Mouse (Mus musculus) bone marrow macrophage, adult 2 months (primary cell): Measurements from ENCODE around the gene Dclk1. TPM values are rescaled to one million over a fixed set of nuclear protein-coding genes. Genes with fewer than 3 reads are reported as not detected.
"Not testable (repeated sequence)": the region's sequence is repeated elsewhere in the genome, so short reads cannot be mapped to it uniquely, and the experiment has no call there.

Source experiments
- H3K27ac ChIP-seq: 2 replicates; pipeline ENCODE4 v1.5.1; 2012; ENCODE audit warnings: low read depth, low read length; ENCODE audit not compliant: insufficient read depth
- H3K4me1 ChIP-seq: 2 replicates; pipeline ENCODE4 v1.6.1; 2012; ENCODE audit warnings: low read length; ENCODE audit not compliant: control insufficient read depth, insufficient read depth
- H3K4me3 ChIP-seq: 2 replicates; pipeline ENCODE4 v1.5.1; 2012; ENCODE audit warnings: mild to moderate bottlenecking, low read length, moderate library complexity; ENCODE audit not compliant: insufficient read depth
- CTCF ChIP-seq: IDR thresholded peaks from 2 replicates; pipeline ENCODE4 v1.5.1; 2012; ENCODE audit warnings: low read depth, mild to moderate bottlenecking, low read length, moderate library complexity
- POLR2A ChIP-seq: IDR thresholded peaks from 2 replicates; pipeline ENCODE4 v1.6.1; 2012; ENCODE audit warnings: mild to moderate bottlenecking, low read depth, low read length, borderline replicate concordance
- polyA plus RNA-seq: library from polyadenylated mRNA; stranded (reverse); fragments of >200 nt; gene quantifications from 2 replicates; pipeline ENCODE4 v1.2.4, GENCODE M21; 2012; ENCODE audit not compliant: missing spikeins, insufficient read depth, insufficient read length

The Dclk1 gene
- polyA plus RNA-seq: 1.0 and 1.3 TPM in 2 replicates

DNA sequence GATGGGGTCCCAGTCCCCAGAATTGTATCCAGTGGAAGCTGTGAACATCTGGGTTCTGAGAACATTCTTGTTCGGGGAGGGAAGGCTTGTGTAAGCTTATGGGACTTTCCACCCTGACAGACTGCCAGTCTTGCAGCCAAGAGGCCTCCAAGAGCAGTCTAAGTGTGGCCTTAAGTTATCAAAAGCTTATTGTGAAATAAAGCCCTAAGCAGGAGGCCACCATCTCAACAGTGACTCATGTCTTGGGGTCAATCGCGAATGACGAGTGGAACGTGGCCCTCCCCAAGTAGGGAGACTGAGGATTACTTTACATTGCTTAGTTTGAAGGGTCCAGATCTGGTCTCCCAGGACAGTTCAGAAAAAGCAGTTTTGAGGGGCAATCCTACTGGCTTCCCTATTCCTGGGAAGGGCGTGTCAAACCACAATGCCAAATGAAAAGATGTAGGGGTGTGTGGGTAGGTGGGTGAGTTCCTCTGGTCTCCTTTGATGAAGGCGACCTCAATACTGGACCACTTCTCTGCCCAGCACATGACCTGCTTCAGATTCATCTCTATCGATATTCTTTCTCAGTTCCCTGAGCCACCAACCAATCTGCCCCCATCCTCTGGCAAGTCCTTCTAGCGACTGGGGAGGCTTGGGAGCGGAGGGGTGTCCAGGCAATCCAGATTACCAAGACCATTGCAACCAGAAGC, at the start of gene Dclk1:
Dclk1 (plus strand) TSS at position 635 of the 692 bp plus-strand sequence.
- Histone ChIP-seq H3K4me3 (peak within 1 kb of the TSS; percentile 43), H3K27ac (no peak within 1 kb of the TSS), H3K4me1 (peaks cover 7% of the 10 kb centered on the region)
- no peak for TF ChIP-seq CTCF
- no peak for TF ChIP-seq POLR2A

- Histone ChIP-seq H3K4me3 (no peak overlapping the region), H3K4me1 (no peaks in the 10 kb centered on the region), H3K27ac (no peak overlapping the region)
- TF ChIP-seq POLR2A: no peak
- TF ChIP-seq CTCF: no peak
Observed at GRCm38 (mm10) chr3:55193351-55193750, 48.8 kb upstream of the Dclk1 start.

GRCm38 (mm10) chr3:55194792-55195191, 47.4 kb upstream of the Dclk1 start:
- Histone ChIP-seq H3K4me3 (no peak overlapping the region), H3K4me1 (no peaks in the 10 kb centered on the region), H3K27ac (no peak overlapping the region)
- no peak for TF ChIP-seq POLR2A
- no peak for TF ChIP-seq CTCF

GRCm38 (mm10) chr3:55195581-55196327, 46.4 kb upstream of the Dclk1 start:
- TF ChIP-seq POLR2A (no peak), CTCF (no peak)
- Histone ChIP-seq H3K4me1 (no peaks in the 10 kb centered on the region), H3K27ac (no peak overlapping the region), H3K4me3 (no peak overlapping the region)

DNA sequence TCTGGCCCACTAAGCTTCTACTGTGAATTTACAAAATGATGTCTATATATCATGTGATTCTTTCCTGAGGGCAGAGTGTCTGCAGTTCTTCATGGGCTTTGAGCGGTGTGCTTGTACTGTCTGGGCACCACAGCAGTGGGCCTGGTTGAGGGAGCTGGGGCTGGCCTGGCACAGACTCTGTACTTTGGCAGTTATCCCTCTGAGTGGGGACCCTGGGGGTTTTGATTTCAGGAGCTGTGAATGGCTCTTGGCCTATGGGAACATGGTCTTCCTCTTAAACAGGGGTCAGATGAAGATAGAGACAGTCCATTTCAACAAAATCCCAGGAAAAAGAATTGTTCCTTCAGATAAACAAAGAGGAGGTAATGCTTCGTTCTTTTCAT, 45.8 kb upstream of the Dclk1 start:
- Histone ChIP-seq H3K27ac (no peak overlapping the region), H3K4me1 (no peaks in the 10 kb centered on the region), H3K4me3 (no peak overlapping the region)
- no peak for TF ChIP-seq CTCF

GRCm38 (mm10) chr3:55203621-55204020, 38.5 kb upstream of the Dclk1 start:
- H3K4me3 ChIP-seq, H3K27ac ChIP-seq, H3K4me1 ChIP-seq: not testable (repeated sequence)

DNA sequence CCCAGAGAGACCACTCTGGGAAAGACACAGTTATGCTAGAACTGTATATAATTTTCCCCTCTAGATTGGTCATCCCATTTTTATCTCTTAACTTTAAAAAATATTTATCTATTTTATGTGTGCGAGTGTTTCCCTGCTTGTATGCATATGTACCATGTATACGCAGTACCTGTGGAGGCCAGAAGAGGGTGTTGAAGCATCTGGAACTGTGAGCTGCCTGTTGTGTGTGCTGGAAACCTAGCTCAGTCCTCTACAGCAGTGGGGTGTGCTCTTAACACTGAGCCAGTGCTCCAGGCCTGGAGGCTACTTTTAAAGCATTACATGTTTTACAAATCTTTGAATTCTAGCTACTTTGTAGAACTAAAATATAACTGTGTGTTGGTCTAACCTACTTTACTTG, 35.8 kb upstream of the Dclk1 start:
- Histone ChIP-seq H3K4me3 (no peak overlapping the region), H3K27ac (no peak overlapping the region), H3K4me1 (no peaks in the 10 kb centered on the region)
- TF ChIP-seq CTCF (no peak), POLR2A (no peak)

DNA sequence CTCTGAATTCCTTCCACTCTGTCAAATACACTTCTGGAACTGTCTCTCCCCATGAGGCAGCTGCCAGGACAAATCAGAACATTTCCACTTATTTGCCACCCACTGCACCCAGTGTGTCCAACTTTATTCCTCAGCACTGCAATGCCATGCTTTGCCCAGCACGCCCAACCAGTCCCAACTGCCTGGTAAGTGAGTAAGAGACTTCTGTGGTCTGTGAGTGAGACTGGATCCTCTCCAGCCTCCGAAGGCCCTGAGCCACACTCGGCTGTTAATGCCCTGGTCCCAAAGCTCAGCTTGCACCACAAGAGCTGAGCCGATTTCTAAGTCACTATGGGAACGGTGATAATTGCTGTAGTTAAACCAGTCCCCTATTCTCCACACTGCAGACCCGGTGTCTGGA, 34.5 kb upstream of the Dclk1 start:
- no peak overlapping the region for H3K27ac ChIP-seq
- TF ChIP-seq POLR2A (no peak), CTCF (no peak)
- no peak overlapping the region for H3K4me3 ChIP-seq
- no peaks in the 10 kb centered on the region for H3K4me1 ChIP-seq

- Histone ChIP-seq H3K4me1 (no peaks in the 10 kb centered on the region), H3K27ac (no peak overlapping the region), H3K4me3 (no peak overlapping the region)
- TF ChIP-seq CTCF: no peak
- TF ChIP-seq POLR2A: no peak
Observed at GRCm38 (mm10) chr3:55212254-55212653, 29.9 kb upstream of the Dclk1 start.

- Histone ChIP-seq H3K4me1 (no peaks in the 10 kb centered on the region), H3K4me3 (no peak overlapping the region), H3K27ac (no peak overlapping the region)
- TF ChIP-seq CTCF (no peak), POLR2A (no peak)
Observed at GRCm38 (mm10) chr3:55213785-55214184, 28.4 kb upstream of the Dclk1 start.
